Mouse (Mus musculus) hindbrain, embryonic 13.5 days (tissue): ENCODE measurements at regions not wholly inside any gene's neighbourhood (a gene's known extent, or its start where the extent isn't known, plus 50 kb on each side); places are given as distances from the start of the nearest gene placed in this dataset.
A peak's percentile ranks its signal among the peaks of the same experiment; 100 is the strongest.

Experiments used
- ATAC-seq: fragments of 200-750 bp; cut with Nextera tagmentation; 2 replicates; pipeline ENCODE4 v1.8.0; 2017; ENCODE audit warnings: moderate TSS enrichment; ENCODE audit not compliant: low FRiP score
- H3K27ac ChIP-seq: fragments of 300-500 bp; sonication (generic); 2 replicates; pipeline ENCODE4 v1.5.1; 2015; ENCODE audit warnings: inconsistent platforms, mild to moderate bottlenecking, moderate library complexity
- H3K27me3 ChIP-seq: fragments of 300-500 bp; sonication (generic); 2 replicates; pipeline ENCODE4 v1.6.1; 2015; ENCODE audit warnings: mild to moderate bottlenecking, inconsistent platforms
- H3K36me3 ChIP-seq: fragments of 300-500 bp; sonication (generic); 2 replicates; pipeline ENCODE4 v1.6.1; 2015; ENCODE audit warnings: mild to moderate bottlenecking, inconsistent platforms
- H3K4me1 ChIP-seq: fragments of 300-500 bp; sonication (generic); replicated peaks from 2 replicates; pipeline ENCODE4 v1.6.1; 2015; ENCODE audit warnings: inconsistent platforms
- H3K4me2 ChIP-seq: fragments of 300-500 bp; sonication (generic); 2 replicates; pipeline ENCODE4 v1.6.1; 2015; ENCODE audit warnings: inconsistent platforms, mild to moderate bottlenecking, moderate library complexity
- H3K4me3 ChIP-seq: fragments of 300-500 bp; sonication (generic); 2 replicates; pipeline ENCODE4 v1.5.1; 2015; ENCODE audit warnings: mild to moderate bottlenecking, inconsistent platforms
- H3K9ac ChIP-seq: fragments of 300-500 bp; sonication (generic); 2 replicates; pipeline ENCODE4 v1.6.1; 2015; ENCODE audit warnings: mild to moderate bottlenecking, inconsistent platforms
- H3K9me3 ChIP-seq: fragments of 300-500 bp; sonication (generic); 2 replicates; pipeline ENCODE4 v1.6.1; 2016; ENCODE audit warnings: inconsistent platforms
- WGBS: fragments of 180-500 bp; shearing (Covaris S2); methylation state at CpG from one replicate; pipeline ENCODE4 v1.1.7; 2015; 5-methylcytosine and 5-hydroxymethylcytosine counted together

- Histone ChIP-seq H3K27ac (no peak overlapping the region), H3K4me1 (no peaks in the 10 kb centered on the region), H3K9me3 (no peaks in the 10 kb centered on the region), H3K36me3 (no peaks in the 10 kb centered on the region), H3K4me2 (no peak overlapping the region), H3K4me3 (no peak overlapping the region), H3K27me3 (no peaks in the 10 kb centered on the region), H3K9ac (no peak overlapping the region)
- WGBS = 84% methylated on average over 7 of the region's 7 CpGs
- no peak for ATAC-seq
Observed at GRCm38 (mm10) chr12:70523379-70523778, 70.5 kb downstream of the Tmx1 start.

GRCm38 (mm10) chr12:70524703-70525102, 71.8 kb downstream of the Tmx1 start:
- WGBS = 70% methylated on average over 4 of the region's 4 CpGs
- Histone ChIP-seq H3K36me3 (no peaks in the 10 kb centered on the region), H3K4me2 (no peak overlapping the region), H3K9me3 (no peaks in the 10 kb centered on the region), H3K9ac (no peak overlapping the region), H3K27ac (no peak overlapping the region), H3K4me3 (no peak overlapping the region), H3K4me1 (no peaks in the 10 kb centered on the region), H3K27me3 (no peaks in the 10 kb centered on the region)
- ATAC-seq = no peak

- H3K36me3 ChIP-seq = no peaks in the 10 kb centered on the region
- no peak for ATAC-seq
- no peaks in the 10 kb centered on the region for H3K9me3 ChIP-seq
- no peaks in the 10 kb centered on the region for H3K27me3 ChIP-seq
- no peak overlapping the region for H3K9ac ChIP-seq
- no peak overlapping the region for H3K27ac ChIP-seq
- H3K4me3 ChIP-seq = no peak overlapping the region
- H3K4me1 ChIP-seq = peaks cover 13% of the 10 kb centered on the region
- H3K4me2 ChIP-seq = no peak overlapping the region
Observed at GRCm38 (mm10) chr12:70531661-70532060, 78.8 kb downstream of the Tmx1 start.

GRCm38 (mm10) chr12:70532225-70532624, 79.3 kb downstream of the Tmx1 start:
- H3K4me2 ChIP-seq = no peak overlapping the region
- no peaks in the 10 kb centered on the region for H3K36me3 ChIP-seq
- H3K9ac ChIP-seq = no peak overlapping the region
- H3K4me1 ChIP-seq = peaks cover 13% of the 10 kb centered on the region
- 87% methylated on average over 10 of the region's 10 CpGs for WGBS
- no peak for ATAC-seq
- no peaks in the 10 kb centered on the region for H3K27me3 ChIP-seq
- H3K27ac ChIP-seq = no peak overlapping the region
- H3K4me3 ChIP-seq = no peak overlapping the region
- H3K9me3 ChIP-seq = no peaks in the 10 kb centered on the region

GRCm38 (mm10) chr12:70532843-70533242, 79.9 kb downstream of the Tmx1 start:
- no peak for ATAC-seq
- H3K4me1 ChIP-seq = peaks cover 13% of the 10 kb centered on the region
- no peaks in the 10 kb centered on the region for H3K36me3 ChIP-seq
- H3K4me2 ChIP-seq = no peak overlapping the region
- H3K9me3 ChIP-seq = no peaks in the 10 kb centered on the region
- peak overlapping the region; percentile 1 for H3K27ac ChIP-seq
- no peak overlapping the region for H3K4me3 ChIP-seq
- WGBS = 67% methylated on average over 10 of the region's 10 CpGs
- H3K27me3 ChIP-seq = no peaks in the 10 kb centered on the region
- no peak overlapping the region; the same call in 1 of the 2 replicates for H3K9ac ChIP-seq

GRCm38 (mm10) chr12:70533375-70533935, 80.6 kb downstream of the Tmx1 start:
- H3K4me3 ChIP-seq = no peak overlapping the region
- no peaks in the 10 kb centered on the region for H3K9me3 ChIP-seq
- H3K27me3 ChIP-seq = no peaks in the 10 kb centered on the region
- peak overlapping the region; percentile 1; the same call in 1 of the 2 replicates for H3K27ac ChIP-seq
- no peaks in the 10 kb centered on the region for H3K36me3 ChIP-seq
- no peak for ATAC-seq
- 66% methylated on average over 12 of the region's 12 CpGs for WGBS
- no peak overlapping the region for H3K4me2 ChIP-seq
- H3K4me1 ChIP-seq = peaks cover 13% of the 10 kb centered on the region
- no peak overlapping the region; the same call in 1 of the 2 replicates for H3K9ac ChIP-seq

- Histone ChIP-seq H3K27ac (no peak overlapping the region), H3K27me3 (no peaks in the 10 kb centered on the region), H3K9me3 (no peaks in the 10 kb centered on the region), H3K4me2 (no peak overlapping the region), H3K36me3 (no peaks in the 10 kb centered on the region), H3K9ac (no peak overlapping the region), H3K4me3 (no peak overlapping the region), H3K4me1 (peaks cover 11% of the 10 kb centered on the region; the same call in 1 of the 2 replicates)
- ATAC-seq = no peak
- 70% methylated on average over 4 of the region's 4 CpGs for WGBS
Observed at GRCm38 (mm10) chr12:70539124-70539523, 86.2 kb downstream of the Tmx1 start.

- Histone ChIP-seq H3K4me3 (no peak overlapping the region), H3K4me1 (peaks cover 15% of the 10 kb centered on the region; the same call in 1 of the 2 replicates), H3K27ac (no peak overlapping the region), H3K27me3 (no peaks in the 10 kb centered on the region), H3K9ac (no peak overlapping the region), H3K36me3 (no peaks in the 10 kb centered on the region), H3K9me3 (no peaks in the 10 kb centered on the region), H3K4me2 (no peak overlapping the region)
- 94% methylated on average over 14 of the region's 14 CpGs for WGBS
- no peak for ATAC-seq
Observed at GRCm38 (mm10) chr12:70539856-70540255, 87.0 kb downstream of the Tmx1 start.

GRCm38 (mm10) chr12:70541432-70541831, 88.5 kb downstream of the Tmx1 start:
- H3K4me3 ChIP-seq = no peak overlapping the region
- no peak overlapping the region for H3K27ac ChIP-seq
- H3K27me3 ChIP-seq = no peaks in the 10 kb centered on the region
- H3K4me2 ChIP-seq = no peak overlapping the region
- H3K4me1 ChIP-seq = peaks cover 15% of the 10 kb centered on the region; the same call in 1 of the 2 replicates
- no peaks in the 10 kb centered on the region for H3K36me3 ChIP-seq
- H3K9ac ChIP-seq = no peak overlapping the region
- H3K9me3 ChIP-seq = no peaks in the 10 kb centered on the region
- 90% methylated on average over 4 of the region's 4 CpGs for WGBS
- ATAC-seq = no peak

- no peaks in the 10 kb centered on the region for H3K36me3 ChIP-seq
- H3K9ac ChIP-seq = no peak overlapping the region
- WGBS = 59% methylated on average over 5 of the region's 5 CpGs
- H3K4me3 ChIP-seq = no peak overlapping the region
- no peaks in the 10 kb centered on the region for H3K9me3 ChIP-seq
- no peak for ATAC-seq
- H3K27me3 ChIP-seq = no peaks in the 10 kb centered on the region
- peaks cover 15% of the 10 kb centered on the region; the same call in 1 of the 2 replicates for H3K4me1 ChIP-seq
- H3K4me2 ChIP-seq = no peak overlapping the region
- no peak overlapping the region for H3K27ac ChIP-seq
Observed at GRCm38 (mm10) chr12:70543299-70543698, 90.4 kb downstream of the Tmx1 start.

- Histone ChIP-seq H3K9me3 (no peaks in the 10 kb centered on the region), H3K27ac (no peak overlapping the region), H3K4me2 (no peak overlapping the region), H3K27me3 (no peaks in the 10 kb centered on the region), H3K36me3 (no peaks in the 10 kb centered on the region), H3K9ac (no peak overlapping the region), H3K4me3 (no peak overlapping the region), H3K4me1 (peaks cover 15% of the 10 kb centered on the region; the same call in 1 of the 2 replicates)
- WGBS = 28% methylated on average over 12 of the region's 12 CpGs
- ATAC-seq = no peak
Observed at GRCm38 (mm10) chr12:70544326-70544725, 91.4 kb downstream of the Tmx1 start.

- WGBS = 75% methylated on average over 7 of the region's 7 CpGs
- no peak overlapping the region for H3K9ac ChIP-seq
- no peak overlapping the region for H3K27ac ChIP-seq
- no peaks in the 10 kb centered on the region for H3K9me3 ChIP-seq
- H3K4me2 ChIP-seq = no peak overlapping the region
- H3K4me3 ChIP-seq = no peak overlapping the region
- H3K27me3 ChIP-seq = no peaks in the 10 kb centered on the region
- H3K36me3 ChIP-seq = no peaks in the 10 kb centered on the region
- H3K4me1 ChIP-seq = peaks cover 15% of the 10 kb centered on the region; the same call in 1 of the 2 replicates
- ATAC-seq = no peak
Observed at GRCm38 (mm10) chr12:70544850-70545510, 92.1 kb downstream of the Tmx1 start.

- 50% methylated on average over 6 of the region's 6 CpGs for WGBS
- Histone ChIP-seq H3K4me3 (no peak overlapping the region), H3K36me3 (no peaks in the 10 kb centered on the region), H3K9me3 (no peaks in the 10 kb centered on the region), H3K4me2 (no peak overlapping the region), H3K27ac (no peak overlapping the region), H3K27me3 (no peaks in the 10 kb centered on the region), H3K9ac (no peak overlapping the region), H3K4me1 (peaks cover 15% of the 10 kb centered on the region; the same call in 1 of the 2 replicates)
- ATAC-seq = no peak
Observed at GRCm38 (mm10) chr12:70547199-70547598, 94.3 kb downstream of the Tmx1 start.
